Mouse (Mus musculus): Measurements from ENCODE around the gene Ostc. TPM values are rescaled to one million over a fixed set of nuclear protein-coding genes. Genes with fewer than 3 reads are reported as not detected.

Ostc gene
- total RNA-seq, 1 experiment from 2014 or later = 85.9 TPM

Other genes starting within 250 kb of the Ostc start
- gene Etnppl, start 92.0 kb downstream of the Ostc start, total RNA-seq (2021) = 0.71 and 0.76 TPM in 2 replicates
- gene Rpl34, start 21.0 kb upstream of the Ostc start, total RNA-seq (2021) = 602 and 744 TPM in 2 replicates

Measured in adrenal gland, postnatal 25 days (tissue).